Mouse (Mus musculus): ENCODE results near the gene Lmod2. TPM values are rescaled to one million over a fixed set of nuclear protein-coding genes. Genes with fewer than 3 reads are reported as not detected.
A peak's percentile ranks its signal among the peaks of the same experiment; 100 is the strongest.

Lmod2 gene
- total RNA-seq, 2 experiments from 2014 or later, result 183 to 207 TPM

DNA sequence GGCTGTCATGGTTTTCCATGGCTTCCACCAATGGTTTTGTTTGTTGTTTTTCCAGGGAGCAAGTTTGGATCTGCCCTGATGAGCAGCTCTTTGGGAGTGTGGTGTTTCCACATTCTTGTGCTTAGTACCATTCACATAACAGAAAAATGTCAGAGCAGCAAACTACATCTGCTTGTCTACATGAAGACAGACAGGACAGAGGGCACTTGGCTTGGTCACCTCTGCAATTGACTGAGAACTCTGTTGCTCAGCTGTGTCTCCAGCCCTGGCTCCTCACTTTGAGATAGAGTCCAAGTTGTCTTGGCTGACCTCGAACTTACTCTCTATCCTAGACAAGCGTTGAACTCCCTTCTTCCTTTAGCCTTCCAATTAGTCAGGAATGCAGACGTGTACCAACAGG, 4.8 kb downstream of the Lmod2 start:
- DNase-seq, result no peak

DNA sequence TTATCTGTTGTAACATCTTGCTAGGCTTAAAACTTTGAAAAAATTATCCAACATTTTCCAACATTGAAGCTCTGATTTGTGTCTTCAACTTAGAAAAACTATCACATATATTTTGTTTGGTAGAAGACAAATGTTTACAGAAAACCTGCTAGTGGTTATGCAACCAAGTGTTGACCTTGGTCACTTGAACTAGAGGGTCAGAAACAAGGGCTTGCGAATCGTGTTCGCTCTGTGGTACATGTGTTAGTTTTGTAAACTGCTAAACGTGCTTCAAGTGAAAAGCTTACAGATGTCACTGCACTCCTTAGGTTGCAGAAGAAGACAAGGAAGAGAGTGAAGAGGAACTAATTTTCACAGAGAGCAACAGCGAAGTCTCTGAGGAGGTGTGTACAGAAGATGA, 5.4 kb downstream of the Lmod2 start:
- DNase-seq, result no peak

DNA sequence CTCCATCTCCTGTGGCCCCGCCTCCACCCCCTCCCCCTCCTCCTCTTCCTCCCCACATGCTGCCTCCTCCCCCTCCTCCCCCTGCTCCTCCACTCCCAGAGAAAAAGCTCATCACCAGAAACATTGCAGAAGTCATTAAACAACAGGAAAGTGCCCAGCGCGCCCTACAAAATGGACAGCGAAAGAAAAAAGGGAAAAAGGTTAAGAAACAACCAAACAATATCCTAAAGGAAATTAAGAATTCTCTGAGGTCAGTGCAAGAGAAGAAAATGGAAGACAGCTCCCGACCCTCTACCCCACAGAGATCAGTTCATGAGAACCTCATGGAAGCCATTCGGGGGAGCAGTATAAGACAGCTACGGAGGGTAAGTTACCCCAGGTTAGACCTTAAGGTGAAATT, 6.7 kb downstream of the Lmod2 start:
- DNase-seq, result no peak

DNA sequence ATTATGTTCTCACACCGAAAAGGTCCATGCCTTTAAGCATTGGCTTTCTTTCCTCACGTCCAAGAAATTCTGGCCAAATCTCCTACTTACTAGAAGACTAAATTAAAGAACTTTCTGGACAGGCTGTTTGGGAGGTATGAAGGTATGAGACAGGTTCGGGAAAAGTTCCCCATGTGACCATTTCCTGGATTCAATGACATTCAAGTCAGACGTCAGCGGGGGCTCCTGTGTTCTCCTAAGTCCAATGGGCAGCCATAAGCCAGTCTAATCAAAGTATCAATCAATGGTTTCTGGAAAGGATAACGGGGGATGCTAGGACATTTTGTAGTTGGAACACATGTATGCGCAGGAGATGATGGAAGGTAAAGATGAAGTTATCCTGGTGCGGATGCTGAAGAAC, 8.1 kb downstream of the Lmod2 start:
- DNase-seq, result no peak

DNA sequence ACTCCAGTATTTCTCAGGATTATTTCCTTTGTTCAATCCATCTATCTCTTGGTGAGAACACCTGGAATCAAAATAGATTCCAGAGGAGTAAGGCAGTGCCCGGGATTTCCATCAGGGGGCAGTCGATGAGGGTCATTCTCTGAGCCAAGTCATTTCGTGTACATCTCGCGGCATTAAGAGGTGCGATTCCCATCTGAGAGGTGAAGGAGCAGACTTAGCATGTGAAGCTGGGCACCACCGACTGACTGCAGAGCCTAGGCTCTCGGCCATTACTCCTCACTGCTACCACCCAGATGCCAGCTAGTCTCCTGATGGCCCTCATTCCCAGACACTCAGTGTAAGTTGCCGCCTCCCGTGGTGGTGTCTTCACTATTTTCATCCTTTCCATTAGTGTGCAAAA, 8.9 kb downstream of the Lmod2 start:
- no peak for DNase-seq

DNA sequence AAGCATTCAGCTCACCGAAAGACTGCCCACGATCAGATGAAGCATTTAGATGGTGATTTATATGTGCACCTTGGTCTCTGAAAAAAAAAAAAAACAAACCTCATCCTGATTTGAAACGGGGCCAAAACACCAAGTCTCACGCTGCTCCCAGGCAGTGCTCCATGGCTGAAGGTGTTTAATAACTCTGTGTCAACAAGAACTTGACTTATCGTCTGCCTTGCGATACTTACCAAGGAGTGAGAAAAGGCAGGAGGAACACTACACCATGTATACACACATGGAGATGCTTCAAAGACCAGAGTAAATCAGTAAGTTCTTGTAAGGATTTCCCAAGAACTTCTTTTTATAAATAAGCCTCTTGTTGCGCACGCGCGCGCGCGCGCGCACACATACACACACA, 10.0 kb downstream of the Lmod2 start:
- no peak for DNase-seq

DNA sequence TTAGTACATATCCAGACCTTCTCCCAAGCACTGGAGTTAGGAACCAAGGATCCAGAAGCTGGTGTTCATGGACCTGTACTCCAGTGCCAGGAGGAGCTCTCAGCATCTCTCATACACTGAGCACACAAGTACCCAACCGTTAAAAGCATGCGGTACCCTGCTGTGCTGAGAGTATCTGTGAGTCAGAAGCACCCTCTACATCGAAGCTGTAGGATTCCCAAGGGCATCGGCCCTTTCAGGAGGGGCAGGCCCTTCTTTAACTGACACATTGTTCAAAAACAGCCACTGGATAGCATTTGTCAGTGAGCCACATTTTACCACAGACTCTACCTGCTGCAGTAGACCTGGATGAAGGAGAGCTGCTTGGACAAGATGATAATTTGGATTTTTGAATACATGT, 10.6 kb downstream of the Lmod2 start:
- no peak for DNase-seq

DNA sequence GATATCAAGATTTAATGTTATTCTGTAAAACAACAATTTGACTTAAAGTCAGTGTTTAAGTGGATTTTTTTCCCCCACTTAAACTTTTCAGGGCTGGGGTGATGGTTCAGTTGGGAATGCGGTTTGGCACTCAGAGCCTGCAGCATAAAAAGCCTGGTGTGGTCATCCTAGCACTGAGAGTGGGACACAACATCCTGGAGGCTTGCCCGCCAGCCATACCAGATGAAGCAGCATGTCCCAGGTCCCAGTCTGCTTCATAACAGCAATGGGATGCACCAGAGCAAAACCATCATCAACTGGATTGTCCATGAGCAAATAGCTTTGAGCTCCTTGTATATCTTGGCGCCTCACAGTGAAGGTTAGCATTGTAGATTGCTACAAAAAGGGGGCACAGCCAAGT, 11.1 kb downstream of the Lmod2 start:
- no peak for DNase-seq

DNA sequence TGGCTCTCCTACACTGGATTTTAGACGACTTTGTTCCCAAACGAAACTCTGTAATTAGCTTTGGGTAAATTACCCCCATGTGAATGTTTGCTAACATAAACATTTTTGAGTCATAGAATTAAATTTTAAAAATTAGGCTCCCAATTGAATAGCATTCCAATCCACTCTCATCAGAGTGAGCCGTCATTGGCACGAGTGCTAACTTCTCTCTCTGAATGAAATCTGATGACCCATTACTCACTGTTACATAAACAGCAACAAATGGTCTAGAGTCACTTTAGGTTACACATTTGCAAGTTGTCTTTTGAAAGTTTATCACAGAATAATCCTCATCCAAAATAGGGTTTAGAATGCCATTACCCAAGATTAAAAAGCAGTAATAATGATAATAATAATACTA, 12.0 kb downstream of the Lmod2 start:
- no peak for DNase-seq

DNA sequence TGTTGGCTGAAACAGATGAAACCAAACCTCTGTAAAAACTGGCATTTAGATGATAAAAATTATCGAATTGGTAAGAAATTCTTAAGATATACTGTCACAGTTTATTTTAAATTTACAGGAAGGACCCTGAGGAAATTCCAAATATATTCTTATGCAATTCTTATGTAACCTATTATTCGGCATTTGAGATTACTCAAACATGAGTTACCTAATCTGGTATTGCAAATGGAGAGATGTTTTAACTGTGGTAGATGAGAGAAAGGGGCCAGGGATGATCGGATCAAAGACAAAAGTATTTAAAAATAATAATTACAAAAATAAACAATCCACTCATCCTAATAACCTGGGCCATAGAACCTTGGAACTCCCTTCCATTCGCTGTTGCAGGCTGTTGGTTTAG, 12.8 kb downstream of the Lmod2 start:
- DNase-seq, result no peak

DNA sequence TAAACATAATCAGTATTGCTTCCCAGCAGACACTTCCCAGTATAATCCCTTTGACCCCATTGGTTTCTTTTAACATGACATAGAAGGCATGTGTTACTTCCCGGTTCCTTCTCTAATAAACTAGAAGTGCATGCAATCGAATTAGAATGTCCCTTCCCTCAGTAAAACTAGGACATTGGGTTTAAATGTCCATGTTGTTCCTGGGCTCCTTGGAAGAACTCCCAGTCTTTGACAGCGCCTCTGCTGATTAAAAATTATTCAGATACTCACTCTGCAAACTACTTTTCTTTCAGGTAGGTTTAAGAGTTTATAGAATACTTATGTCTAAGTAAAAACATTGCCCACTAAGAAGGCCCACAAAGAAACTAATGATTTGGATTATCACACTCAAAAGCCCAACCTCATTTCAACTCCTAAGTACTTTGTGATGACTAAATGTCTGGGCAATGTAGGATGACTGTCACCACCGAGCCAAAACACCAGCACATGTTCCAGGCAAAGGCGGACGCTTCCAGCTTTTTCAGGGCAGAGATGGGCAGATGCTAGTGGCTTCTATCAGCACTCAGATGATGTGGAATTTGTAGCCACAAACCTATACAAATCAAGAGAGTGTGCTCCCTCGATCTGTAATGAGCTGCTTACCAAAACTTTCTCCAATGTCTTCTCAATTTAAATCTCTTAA, 14.7 kb downstream of the Lmod2 start:
- no peak for DNase-seq

DNA sequence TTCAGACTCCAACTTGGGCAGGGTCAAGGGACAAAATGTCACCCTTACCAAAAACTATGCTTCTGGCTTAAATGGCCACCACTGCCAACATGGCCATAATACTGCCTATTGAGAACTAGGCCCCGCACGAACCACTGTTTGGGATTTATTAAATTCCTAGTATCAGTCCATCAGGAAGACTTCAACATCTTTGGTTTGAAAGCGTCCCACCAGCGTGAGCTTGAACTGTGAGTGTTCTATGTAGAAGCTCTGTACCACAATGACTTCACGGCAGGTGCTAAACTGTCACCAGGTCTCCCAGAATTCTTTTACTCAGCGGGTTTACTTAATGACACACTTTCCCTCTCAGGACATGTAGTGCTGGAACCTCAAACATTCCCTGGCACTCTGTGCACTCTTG, 15.8 kb downstream of the Lmod2 start:
- no peak for DNase-seq

DNA sequence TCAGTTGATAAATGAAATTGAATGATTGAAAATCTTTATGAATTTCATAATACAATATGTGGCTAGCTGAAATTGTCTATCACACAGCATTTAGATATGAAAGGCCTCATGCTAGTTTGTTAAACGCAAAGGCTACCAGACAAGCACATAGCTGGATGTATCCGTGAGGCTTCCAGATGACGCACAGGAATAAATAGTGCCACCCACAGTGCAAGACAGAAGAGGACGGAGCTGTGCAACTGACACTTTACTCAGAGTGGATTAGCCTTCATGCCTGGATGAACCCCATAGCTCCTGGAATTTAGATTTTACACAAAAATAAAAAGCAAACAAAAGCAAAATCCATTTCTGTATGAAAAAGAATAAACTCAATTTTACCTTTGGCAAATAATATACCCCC, 16.4 kb downstream of the Lmod2 start:
- no peak for DNase-seq

DNA sequence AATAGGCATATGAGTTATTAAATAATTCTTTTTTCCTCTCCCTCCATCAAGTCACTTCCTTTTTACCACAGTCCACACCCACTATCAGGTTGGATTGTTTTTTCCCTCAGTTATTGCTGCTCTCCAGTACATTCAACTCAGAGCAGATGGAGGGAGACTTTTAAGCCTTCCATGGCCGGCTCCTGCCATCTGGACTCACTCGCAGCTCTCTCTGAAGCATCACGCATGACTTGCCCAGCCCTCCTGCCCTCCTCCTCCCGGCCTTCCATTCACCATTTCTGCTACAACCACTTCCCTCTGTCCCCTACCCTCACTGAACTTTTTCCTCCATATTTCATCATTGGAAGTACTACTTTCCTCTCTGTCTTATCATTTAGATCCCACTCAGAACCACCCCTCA, 19.2 kb downstream of the Lmod2 start:
- no peak for DNase-seq

DNA sequence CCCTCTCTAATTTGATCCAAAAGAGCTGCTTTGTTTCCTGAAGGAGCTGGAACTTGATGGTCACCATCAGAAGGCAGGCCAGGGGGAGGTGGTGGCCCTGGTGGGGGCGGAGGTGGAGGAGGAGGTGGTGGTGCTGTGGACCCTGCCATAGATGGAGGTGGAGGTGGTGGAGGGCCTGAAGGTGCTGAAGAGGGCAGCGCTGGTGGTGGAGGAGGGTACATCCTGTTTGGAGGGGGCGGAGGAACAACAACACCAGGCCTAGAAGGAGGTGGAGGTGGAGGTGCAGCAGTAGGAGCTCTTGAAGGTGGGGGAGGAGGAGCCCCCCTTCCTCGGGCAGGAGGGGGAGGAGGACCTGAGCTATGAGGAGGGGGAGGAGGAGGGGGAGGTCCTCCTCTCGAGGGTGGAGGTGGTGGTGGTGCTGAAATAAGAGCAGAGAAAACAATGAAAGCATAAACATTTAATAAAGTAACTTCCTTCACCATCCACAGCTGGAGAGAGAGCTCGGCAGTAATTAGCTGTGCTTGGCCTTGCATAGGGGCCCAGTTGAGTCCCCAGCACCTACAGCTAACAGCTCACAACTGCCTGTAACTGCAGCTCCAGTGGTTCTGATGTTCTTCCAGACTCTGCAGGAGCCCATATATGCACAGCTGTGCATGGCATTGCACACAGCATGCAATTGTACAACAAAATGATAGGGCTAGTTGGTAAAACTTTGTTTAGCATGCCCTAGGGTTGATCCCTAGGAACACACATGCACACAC, 21.9 kb downstream of the Lmod2 start:
- no peak for DNase-seq

DNA sequence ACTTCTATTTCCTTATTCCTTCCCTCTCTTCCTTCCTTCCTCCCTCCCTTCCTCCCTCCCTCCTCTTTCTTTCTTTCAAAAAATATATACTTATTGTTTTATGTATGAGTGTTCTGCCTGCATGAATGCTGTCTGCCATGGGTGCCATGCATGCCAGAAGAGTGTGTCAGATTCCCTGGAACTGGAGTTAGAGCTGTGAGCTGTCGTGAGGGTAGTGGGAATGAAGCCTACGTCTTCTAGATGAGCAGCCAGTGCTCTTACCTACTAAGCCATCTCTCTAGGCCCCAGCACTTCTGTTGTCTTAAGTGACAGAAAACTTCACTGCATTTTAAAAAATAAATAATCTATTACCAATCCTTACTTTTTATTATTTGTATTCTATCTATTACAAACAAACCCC, 23.4 kb downstream of the Lmod2 start:
- no peak for DNase-seq

DNA sequence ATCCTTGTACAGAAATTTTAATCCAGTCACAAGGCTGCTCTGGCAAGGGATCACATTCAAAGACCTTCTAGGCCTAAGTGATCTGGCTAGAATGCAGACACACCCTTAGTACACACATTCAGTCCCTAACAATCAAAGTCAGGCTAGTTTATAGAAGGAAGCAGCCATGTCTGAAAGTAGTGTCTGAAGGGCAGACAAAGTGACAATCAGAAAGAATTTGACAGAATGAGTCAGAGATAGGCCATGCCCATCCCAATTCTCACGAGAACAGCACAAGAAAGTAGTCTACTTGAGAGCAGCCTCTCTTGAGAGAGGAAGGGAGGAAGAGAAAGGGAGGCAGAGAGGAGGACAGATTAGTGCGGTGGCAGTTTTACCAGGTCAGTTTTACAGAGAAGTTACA, 24.5 kb downstream of the Lmod2 start:
- no peak for DNase-seq

DNA sequence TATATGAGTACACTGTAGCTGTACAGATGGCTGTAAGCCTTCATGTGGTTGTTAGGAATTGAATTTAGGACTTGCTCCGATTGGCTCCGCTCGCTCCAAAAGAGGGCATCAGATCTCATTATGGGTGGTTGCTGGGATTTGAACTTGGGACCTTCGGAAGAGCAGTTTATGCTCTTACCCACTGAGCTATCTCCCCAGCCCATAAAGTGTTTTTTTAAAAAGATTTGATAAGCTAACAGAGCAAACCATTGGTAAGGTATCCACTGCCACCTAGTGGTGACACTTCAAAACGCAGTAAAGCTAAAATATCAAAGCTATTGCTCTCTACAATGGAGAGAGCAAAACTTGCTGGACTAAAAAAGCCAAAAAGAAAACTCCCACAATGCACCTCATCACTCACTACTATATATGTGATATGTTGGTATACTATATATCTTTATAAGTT, 30.0 kb downstream of the Lmod2 start:
- peak; percentile 73 for DNase-seq

DNA sequence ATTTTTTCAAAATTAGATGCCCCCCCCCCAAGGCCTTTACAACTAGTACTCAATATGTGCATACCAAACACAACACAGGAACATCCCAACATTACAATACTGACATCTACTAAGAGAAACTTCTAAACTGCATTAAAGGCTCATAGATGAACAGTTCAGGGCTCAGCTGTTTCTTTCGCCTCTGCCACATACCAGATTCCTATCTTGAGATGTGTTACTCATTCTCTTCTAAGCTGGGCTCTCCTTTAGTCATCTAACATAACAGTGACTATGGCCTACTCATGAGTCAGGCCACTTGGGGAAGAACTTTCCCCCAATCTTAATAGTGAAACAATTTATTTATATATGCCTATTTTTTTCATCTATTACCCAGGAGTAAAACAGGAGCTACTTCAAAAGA, 30.9 kb downstream of the Lmod2 start:
- DNase-seq, result no peak

DNA sequence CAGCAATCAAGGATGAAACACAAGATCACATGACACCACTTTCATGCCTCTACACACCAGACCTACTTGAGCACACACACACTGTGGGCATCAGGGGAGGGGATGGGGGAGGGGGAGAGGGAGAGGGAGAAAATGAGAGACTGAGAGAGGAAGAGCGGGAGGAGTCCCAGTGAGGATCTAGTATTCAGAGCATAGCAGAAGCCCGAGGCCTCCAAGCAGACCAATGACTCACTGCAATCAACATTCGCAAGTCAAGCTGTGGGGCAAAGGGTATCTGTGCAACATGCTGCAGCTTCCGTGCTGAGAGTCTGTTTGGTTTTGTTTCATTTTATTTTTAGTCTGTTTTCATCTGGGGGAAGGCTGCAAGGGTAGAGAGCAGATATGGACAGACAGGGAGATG, 34.5 kb downstream of the Lmod2 start:
- no peak for DNase-seq

DNA sequence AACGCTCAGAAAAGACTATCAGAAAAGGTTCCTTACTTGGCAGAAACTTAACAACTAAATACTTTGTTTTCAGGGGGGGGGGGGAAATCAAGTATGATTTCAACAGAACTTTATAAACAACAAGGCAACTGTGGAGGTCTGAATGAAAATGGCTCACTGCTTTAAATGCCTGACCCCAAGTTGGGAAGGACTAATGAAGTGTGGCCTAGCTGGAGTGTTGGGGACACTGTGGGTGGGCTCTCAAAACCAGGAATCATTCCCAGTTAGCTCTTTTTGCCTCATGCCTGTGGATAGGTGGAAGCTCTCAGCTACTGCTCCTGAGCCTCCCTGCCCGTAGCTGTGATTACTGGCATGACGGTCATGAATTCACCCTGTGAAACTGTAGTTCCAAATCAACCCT, 36.5 kb downstream of the Lmod2 start:
- no peak for DNase-seq

DNA sequence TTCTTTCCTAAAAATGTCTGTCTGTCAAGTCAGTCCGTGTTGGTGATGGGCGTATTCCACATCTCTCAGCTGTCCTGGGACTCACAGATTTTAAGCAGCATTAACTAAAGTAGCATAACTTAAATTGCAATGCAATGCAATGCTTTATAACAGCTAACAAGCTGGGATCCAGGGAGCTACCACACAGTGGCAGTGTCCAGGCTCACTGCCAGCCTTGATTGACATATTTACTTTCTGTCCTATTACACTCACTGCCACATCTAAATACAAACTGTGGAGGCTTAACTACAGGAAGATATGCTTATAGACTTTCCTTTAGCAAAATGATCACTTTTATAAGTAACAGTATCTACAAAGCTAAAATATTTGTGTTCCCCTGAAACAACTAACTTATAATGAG, 38.3 kb downstream of the Lmod2 start:
- no peak for DNase-seq

DNA sequence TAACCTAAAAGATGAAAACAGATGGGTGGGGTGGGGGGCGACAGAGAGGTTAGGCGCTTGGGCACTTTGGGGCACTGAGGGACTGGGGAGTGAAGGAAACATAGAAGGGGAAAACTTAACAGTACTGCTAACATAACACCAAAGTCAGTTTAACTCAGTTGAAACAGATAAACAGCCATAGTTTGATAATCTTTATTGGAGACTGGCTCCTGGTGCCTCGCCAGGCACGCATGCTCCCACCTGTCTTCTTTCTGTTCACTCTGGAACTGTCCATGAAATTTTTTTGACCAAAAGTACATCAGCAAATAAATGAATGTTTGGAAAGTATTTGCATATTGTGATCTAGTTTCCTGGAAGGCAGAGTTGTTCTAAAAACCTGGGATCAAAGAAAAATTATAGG, 43.7 kb downstream of the Lmod2 start:
- no peak for DNase-seq

DNA sequence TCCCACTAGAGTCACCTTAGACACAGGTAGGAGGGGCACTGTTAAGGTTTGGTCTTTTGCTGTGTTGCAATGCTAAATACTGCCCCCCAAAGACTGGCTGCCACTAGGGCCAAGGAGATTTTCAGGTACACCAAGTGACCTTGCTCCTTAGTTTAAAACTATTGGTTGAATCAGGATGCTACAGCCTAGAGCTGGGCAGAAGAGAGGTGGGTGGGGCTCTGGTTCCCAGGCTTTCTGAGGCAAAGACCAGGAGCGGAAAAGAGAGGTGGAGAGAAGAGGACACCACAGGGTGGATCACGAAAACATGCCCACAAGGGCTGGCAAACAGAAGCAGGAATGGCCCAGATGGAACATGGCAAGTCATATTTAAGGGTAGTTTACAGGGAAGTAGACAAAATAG, 44.6 kb downstream of the Lmod2 start:
- DNase-seq, result no peak

DNA sequence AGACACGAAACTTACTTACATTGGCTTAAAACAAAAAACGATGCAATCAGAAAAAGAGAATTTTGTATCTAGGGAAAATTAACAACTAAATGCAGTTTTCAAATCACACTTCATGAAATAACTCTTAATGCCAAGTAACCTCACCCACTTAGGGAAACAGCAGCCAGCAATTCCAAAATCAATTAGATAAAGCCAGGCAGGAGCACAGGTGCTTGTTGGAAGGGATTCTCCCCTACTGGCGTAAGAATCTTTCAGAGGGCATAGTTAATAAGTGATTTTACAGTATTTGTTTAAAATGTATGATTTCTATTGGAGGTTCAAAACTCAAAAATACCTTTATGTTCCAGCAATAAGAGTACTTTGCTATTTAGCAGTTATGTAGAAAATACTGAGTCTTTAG, 45.4 kb downstream of the Lmod2 start:
- no peak for DNase-seq

All from heart, postnatal 4 days (tissue).